8 mouse cellular contexts compared by ENCODE assay signal in the genomic region with DNA sequence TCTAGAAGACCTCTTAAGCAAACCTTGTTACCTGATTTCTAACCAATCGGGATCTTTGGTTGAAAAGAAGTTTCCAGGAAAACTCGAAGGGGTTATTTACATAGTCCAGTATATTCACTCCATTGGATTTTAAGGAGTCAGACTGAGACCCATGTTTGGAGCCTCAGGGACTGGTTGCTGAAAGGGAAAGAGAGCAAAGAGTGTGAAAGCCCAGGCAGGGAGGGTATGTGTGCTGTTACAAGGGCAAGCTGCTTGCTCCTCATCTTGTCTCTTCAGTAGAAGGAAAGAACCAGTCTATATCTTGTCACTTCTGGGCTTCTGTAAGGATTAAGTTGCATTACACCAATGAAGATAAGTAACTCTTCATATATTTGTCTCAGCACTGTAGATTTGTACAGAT. TPM values are rescaled to one million over a fixed set of nuclear protein-coding genes. Genes with fewer than 3 reads are reported as not detected.
A peak's percentile ranks its signal among the peaks of the same experiment; 100 is the strongest.
DNase-seq lines count a peak whose midpoint lies in the region; ATAC-seq and TF ChIP-seq lines count a peak whose summit lies in the region.

No protein-coding gene starts in this region.

- no peak for ATAC-seq in kidney, embryonic 15.5 days (replicated peaks; ENCODE audit: low FRiP score)
- no peak for ATAC-seq in hindbrain, embryonic 14.5 days (ENCODE audit: low FRiP score)
- no peak for ATAC-seq in midbrain, embryonic 14.5 days (ENCODE audit: low FRiP score, low TSS enrichment)

- H3K4me1 ChIP-seq in kidney, embryonic 15.5 days, result peaks cover 22% of the 10 kb centered on the region
- peaks cover 1% of the 10 kb centered on the region for H3K4me1 ChIP-seq in bone marrow, adult 2 months (ENCODE audit: control insufficient read depth, insufficient read depth, low read length)
- H3K4me1 ChIP-seq in hindbrain, embryonic 14.5 days (replicated peaks; ENCODE audit: control insufficient read depth, insufficient read depth, low read length), result peaks cover 24% of the 10 kb centered on the region
- peaks cover 19% of the 10 kb centered on the region for H3K4me1 ChIP-seq in midbrain, embryonic 14.5 days (ENCODE audit: control insufficient read depth, insufficient read depth, low read length)

- peak overlapping the region; percentile 72 for H3K4me2 ChIP-seq in kidney, embryonic 15.5 days
- peak overlapping the region; percentile 81 for H3K4me2 ChIP-seq in hindbrain, embryonic 14.5 days (replicated peaks)
- peak overlapping the region; percentile 75 for H3K4me2 ChIP-seq in midbrain, embryonic 14.5 days (ENCODE audit: low read length)

- no peak for TF ChIP-seq POLR2A in bone marrow, adult 2 months (IDR thresholded peaks at IDR 0.05; ENCODE audit: borderline replicate concordance, control insufficient read depth, low read depth, low read length)

- H3K36me3 ChIP-seq in kidney, embryonic 15.5 days, result no peaks in the 10 kb centered on the region
- no peaks in the 10 kb centered on the region for H3K36me3 ChIP-seq in hindbrain, embryonic 14.5 days (replicated peaks; ENCODE audit: control insufficient read depth, insufficient read depth)
- no peaks in the 10 kb centered on the region for H3K36me3 ChIP-seq in midbrain, embryonic 14.5 days (ENCODE audit: control insufficient read depth, insufficient read depth, low read length)

- H3K4me3 ChIP-seq in kidney, embryonic 15.5 days (replicated peaks), result peak overlapping the region; percentile 77
- H3K4me3 ChIP-seq in bone marrow, adult 2 months (replicated peaks; ENCODE audit: control insufficient read depth, low read depth, low read length), result peak overlapping the region; percentile 42
- H3K4me3 ChIP-seq in hindbrain, embryonic 14.5 days (replicated peaks; ENCODE audit: low read length), result peak overlapping the region; percentile 95
- H3K4me3 ChIP-seq in midbrain, embryonic 14.5 days (replicated peaks; ENCODE audit: low read depth, low read length), result peak overlapping the region; percentile 87

- H3K9me3 ChIP-seq in kidney, embryonic 15.5 days (replicated peaks), result no peaks in the 10 kb centered on the region
- H3K9me3 ChIP-seq in hindbrain, embryonic 14.5 days (ENCODE audit: control insufficient read depth, low read length), result no peaks in the 10 kb centered on the region
- H3K9me3 ChIP-seq in midbrain, embryonic 14.5 days (ENCODE audit: control insufficient read depth, low read length), result no peaks in the 10 kb centered on the region

- no peak for TF ChIP-seq CTCF in bone marrow, adult 2 months (IDR thresholded peaks at IDR 0.05; ENCODE audit: control insufficient read depth, insufficient read depth, low read length)

- WGBS in kidney, embryonic 15.5 days, result 0% methylated on average over 2 of the region's 2 CpGs
- WGBS in bone marrow, adult 2 months, result 1% methylated on average over 2 of the region's 2 CpGs
- 7% methylated on average over 2 of the region's 2 CpGs for WGBS in hindbrain, embryonic 14.5 days
- 4% methylated on average over 2 of the region's 2 CpGs for WGBS in midbrain, embryonic 14.5 days

- H3K27me3 ChIP-seq in kidney, embryonic 15.5 days, result no peaks in the 10 kb centered on the region
- H3K27me3 ChIP-seq in hindbrain, embryonic 14.5 days (ENCODE audit: control insufficient read depth, insufficient read depth, low read length), result no peaks in the 10 kb centered on the region
- no peaks in the 10 kb centered on the region for H3K27me3 ChIP-seq in midbrain, embryonic 14.5 days (ENCODE audit: control insufficient read depth, insufficient read depth, low read length)

- peak overlapping the region; percentile 69 for H3K9ac ChIP-seq in kidney, embryonic 15.5 days
- peak overlapping the region; percentile 93 for H3K9ac ChIP-seq in hindbrain, embryonic 14.5 days
- peak overlapping the region; percentile 92 for H3K9ac ChIP-seq in midbrain, embryonic 14.5 days (replicated peaks; ENCODE audit: low read length)

- no peak for DNase-seq in kidney, adult 8-10 months
- no peak for DNase-seq in hindbrain, embryonic 14.5 days (ENCODE audit: low spot score)
- DNase-seq in midbrain, embryonic 14.5 days, result peak; percentile 22
- no peak for DNase-seq in urinary bladder, postnatal 4 days (ENCODE audit: low spot score in 2 of 2)
- no peak for DNase-seq in urinary bladder, postnatal 14 days (ENCODE audit: low spot score)
- no peak for DNase-seq in layer of hippocampus, adult 9-11 months

- peak overlapping the region; percentile 97; the same call in 1 of the 2 replicates for H3K27ac ChIP-seq in kidney, embryonic 15.5 days
- H3K27ac ChIP-seq in bone marrow, adult 2 months (ENCODE audit: control insufficient read depth, insufficient read depth, low read depth, low read length, poor library complexity), result no peak overlapping the region
- 0 out of 2 replicates have a peak overlapping the region, but pooled peaks have one; percentile 91 for H3K27ac ChIP-seq in hindbrain, embryonic 14.5 days
- peak overlapping the region; percentile 93 for H3K27ac ChIP-seq in midbrain, embryonic 14.5 days (replicated peaks; ENCODE audit: low read depth, low read length)

RNA-seq across cellular contexts. Expression of gene Myo9a, which starts 1.3 kb away (rescaled TPM):
- 15.1 and 18.7 TPM in 2 replicates for polyA plus RNA-seq in kidney, embryonic 15.5 days (2015; fragmentation: Nextera tagmentation; extraction: Ambion mirVana)
- 2.8 and 7.5 TPM in 2 replicates for polyA plus RNA-seq in bone marrow, adult 2 months (2011; ENCODE audit: insufficient read depth, insufficient read length, low replicate concordance, missing spikeins)
- 28.9 and 29.9 TPM in 2 replicates for polyA plus RNA-seq in hindbrain, embryonic 14.5 days (2014; fragmentation: Nextera tagmentation; extraction: Ambion mirVana)
- polyA plus RNA-seq in midbrain, embryonic 14.5 days (2014; fragmentation: Nextera tagmentation; extraction: Ambion mirVana), result 30.2 and 34.0 TPM in 2 replicates

RNA-seq across cellular contexts. Expression of gene Senp8, which starts 1.5 kb away (rescaled TPM):
- polyA plus RNA-seq in kidney, embryonic 15.5 days (2015; fragmentation: Nextera tagmentation; extraction: Ambion mirVana), result 12.5 and 14.1 TPM in 2 replicates
- 1.1 and 3.5 TPM in 2 replicates for polyA plus RNA-seq in bone marrow, adult 2 months (2011; ENCODE audit: insufficient read depth, insufficient read length, low replicate concordance, missing spikeins)
- 11.4 and 11.6 TPM in 2 replicates for polyA plus RNA-seq in hindbrain, embryonic 14.5 days (2014; fragmentation: Nextera tagmentation; extraction: Ambion mirVana)
- polyA plus RNA-seq in midbrain, embryonic 14.5 days (2014; fragmentation: Nextera tagmentation; extraction: Ambion mirVana), result 12.9 and 16.4 TPM in 2 replicates

Comparison
In these comparisons a context has a peak if more than half of its experiments do, and no peak if none do; other contexts are left out.
1. H3K4me3 ChIP-seq: peak in every context shown above with its lines; median percentile 95 in hindbrain, embryonic 14.5 days; 87 in midbrain, embryonic 14.5 days; 77 in kidney, embryonic 15.5 days; 42 in bone marrow, adult 2 months.